Mouse (Mus musculus) layer of hippocampus, adult 11-12 months (tissue): ENCODE results near the gene Add2.
A peak's percentile ranks its signal among the peaks of the same experiment; 100 is the strongest.
"Not testable (repeated sequence)": the region's sequence is repeated elsewhere in the genome, so short reads cannot be mapped to it uniquely, and the experiment has no call there.

Experiments
- DNase-seq: peaks from one replicate; pipeline ENCODE4 v3.0.0; 2022; ENCODE audit warnings: low spot score

The Add2 gene

GRCm38 (mm10) chr6:86028601-86029322, at the start of gene Add2:
Add2 (plus strand) TSS chr6:86028681.
- DNase-seq, result peak; percentile 67

GRCm38 (mm10) chr6:85978736-85979135, 49.7 kb upstream of the Add2 start:
- DNase-seq, result not testable (repeated sequence)

- DNase-seq, result no peak
These were observed 44.1 kb upstream of the Add2 start for GRCm38 (mm10) chr6:85984351-85984750.

- DNase-seq, result not testable (repeated sequence)
These were observed 38.9 kb upstream of the Add2 start for GRCm38 (mm10) chr6:85989570-85989969.

GRCm38 (mm10) chr6:85990774-85991173, 37.7 kb upstream of the Add2 start:
- not testable (repeated sequence) for DNase-seq

- no peak for DNase-seq
These were observed 25.0 kb upstream of the Add2 start for GRCm38 (mm10) chr6:86003405-86003925.

- peak; percentile 79 for DNase-seq
These were observed 24.0 kb upstream of the Add2 start for GRCm38 (mm10) chr6:86004271-86005148.

- peak; percentile 67 for DNase-seq
These were observed 18.5 kb upstream of the Add2 start for GRCm38 (mm10) chr6:86009980-86010379.

- not testable (repeated sequence) for DNase-seq
These were observed 13.7 kb upstream of the Add2 start for GRCm38 (mm10) chr6:86014812-86015211.

- no peak for DNase-seq
These were observed 12.6 kb upstream of the Add2 start, which contains the start of gene Figla for GRCm38 (mm10) chr6:86015871-86016270. Figla (plus strand) TSS chr6:86016171.

GRCm38 (mm10) chr6:86016793-86017350, 11.6 kb upstream of the Add2 start:
- DNase-seq, result no peak

- no peak for DNase-seq
These were observed 8.9 kb upstream of the Add2 start for GRCm38 (mm10) chr6:86019415-86020237.

- DNase-seq, result peak; percentile 47
These were observed 7.5 kb upstream of the Add2 start for GRCm38 (mm10) chr6:86020948-86021347.

GRCm38 (mm10) chr6:86026632-86027292, 1.7 kb upstream of the Add2 start:
- DNase-seq, result no peak

- DNase-seq, result no peak
These were observed 331 bp upstream of the Add2 start for GRCm38 (mm10) chr6:86028150-86028549.

GRCm38 (mm10) chr6:86029323-86029713, 837 bp downstream of the Add2 start:
- no peak for DNase-seq

GRCm38 (mm10) chr6:86031527-86031926, 3.0 kb downstream of the Add2 start:
- no peak for DNase-seq

- DNase-seq, result no peak
These were observed 5.2 kb downstream of the Add2 start for GRCm38 (mm10) chr6:86033635-86034034.

- no peak for DNase-seq
These were observed 10.4 kb downstream of the Add2 start for GRCm38 (mm10) chr6:86038901-86039300.

- DNase-seq, result no peak
These were observed 11.7 kb downstream of the Add2 start for GRCm38 (mm10) chr6:86040140-86040539.

GRCm38 (mm10) chr6:86047510-86047909, 19.0 kb downstream of the Add2 start:
- DNase-seq, result no peak
